Mouse (Mus musculus) mesoderm, embryonic 11.5 days (tissue): ENCODE data around the gene Map7d1.

Source experiments
- DNase-seq: peaks from one replicate; pipeline ENCODE4 v3.0.0-alpha.2; 2012; ENCODE audit warnings: low read depth, low spot score

Gene Map7d1

DNA sequence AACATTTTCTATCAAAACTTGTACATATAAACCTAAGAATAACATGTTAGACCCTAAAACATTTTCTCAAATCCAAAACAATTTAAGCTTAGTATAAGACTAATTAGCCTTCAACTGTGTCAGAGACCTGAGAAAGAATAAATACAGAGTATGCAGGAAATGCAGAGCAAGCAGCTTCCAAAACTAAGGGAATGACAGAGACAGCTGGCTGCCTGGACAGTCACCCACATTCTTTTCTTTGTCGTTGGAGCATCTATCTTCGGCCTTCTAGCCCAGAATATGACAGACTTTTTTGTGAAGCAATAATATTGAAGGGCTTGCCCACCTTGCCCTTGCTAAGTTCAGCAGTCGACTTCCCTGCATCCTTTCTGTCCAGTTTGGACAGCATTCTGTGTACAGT lies 13.1 kb upstream of the Map7d1 start:
- DNase-seq: no peak

DNA sequence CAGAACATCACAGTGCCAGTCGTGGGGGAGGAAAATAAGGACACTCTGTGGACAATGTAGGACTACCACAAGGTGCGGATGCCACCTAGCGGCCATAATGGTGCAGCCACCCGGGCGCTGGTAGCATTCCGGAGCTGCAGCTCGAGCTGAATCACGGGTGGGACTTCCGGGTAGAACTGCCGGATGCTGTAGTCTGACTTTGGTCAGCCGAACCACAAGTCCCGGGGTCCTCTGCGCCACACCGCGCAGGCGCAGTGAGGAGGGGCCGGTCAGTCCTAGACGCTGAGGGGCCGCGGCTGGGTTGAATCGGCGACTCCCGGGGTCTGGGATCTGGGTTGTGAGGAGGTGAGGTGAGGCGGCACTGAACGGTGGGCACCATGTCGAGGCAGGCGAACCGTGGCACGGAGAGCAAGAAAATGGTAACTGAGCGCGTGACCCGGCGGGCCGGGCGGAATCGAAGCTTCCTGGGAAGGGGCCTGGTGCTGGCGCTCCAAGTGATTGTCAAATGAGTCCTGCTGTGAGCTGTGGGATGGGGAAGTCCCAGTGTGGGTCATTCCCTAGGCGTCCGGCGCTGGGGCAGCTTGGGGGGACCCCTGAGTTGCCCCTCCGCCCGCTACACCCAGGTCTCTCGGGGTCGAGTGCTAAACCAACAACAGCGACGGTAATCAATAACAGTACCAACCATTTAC lies 6.1 kb upstream of the Map7d1 start, which contains the start of gene Trappc3:
TSS of gene Trappc3 (plus strand) at position 207 of the 689 bp plus-strand sequence.
- peak; percentile 99 for DNase-seq

DNA sequence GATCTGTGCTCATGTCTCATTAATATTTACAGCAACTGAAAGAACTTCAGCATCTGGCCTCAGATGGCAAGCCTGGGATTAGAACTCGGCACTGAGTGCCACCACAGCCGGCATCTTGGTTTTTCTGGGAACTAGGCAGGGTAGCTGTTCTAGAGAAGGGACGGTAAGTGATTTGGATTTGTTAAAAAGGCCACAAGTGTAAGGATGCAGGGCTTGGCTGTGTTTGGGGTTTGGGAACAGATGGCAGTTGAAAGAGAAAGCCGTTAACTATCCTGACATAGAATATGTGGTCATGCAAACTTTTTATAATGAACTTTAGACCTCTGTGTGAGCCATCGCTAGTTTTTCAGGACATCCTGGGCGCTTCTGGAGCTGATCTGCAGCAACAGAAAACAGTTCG lies 5.5 kb upstream of the Map7d1 start:
- DNase-seq: no peak

DNA sequence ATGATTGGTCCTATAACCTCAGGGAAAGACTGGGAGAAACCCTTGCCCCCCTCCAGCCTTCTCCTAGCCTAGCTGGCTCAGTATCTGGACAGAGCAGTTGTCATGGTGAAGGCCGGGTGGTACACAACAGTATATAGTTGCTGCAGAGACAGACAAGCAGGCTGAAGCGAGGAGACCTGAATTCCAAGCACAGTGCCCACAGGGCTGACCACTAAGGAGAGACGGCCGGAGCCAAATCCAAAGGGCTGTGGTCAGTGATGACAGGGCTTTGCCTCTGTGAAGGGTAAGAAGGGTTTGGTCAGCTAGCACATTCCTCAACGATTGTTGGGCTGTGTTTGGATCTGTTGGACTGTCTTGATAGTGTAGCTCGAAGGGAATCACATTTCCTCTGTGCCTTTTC lies 5.1 kb upstream of the Map7d1 start:
- DNase-seq: peak; percentile 18

DNA sequence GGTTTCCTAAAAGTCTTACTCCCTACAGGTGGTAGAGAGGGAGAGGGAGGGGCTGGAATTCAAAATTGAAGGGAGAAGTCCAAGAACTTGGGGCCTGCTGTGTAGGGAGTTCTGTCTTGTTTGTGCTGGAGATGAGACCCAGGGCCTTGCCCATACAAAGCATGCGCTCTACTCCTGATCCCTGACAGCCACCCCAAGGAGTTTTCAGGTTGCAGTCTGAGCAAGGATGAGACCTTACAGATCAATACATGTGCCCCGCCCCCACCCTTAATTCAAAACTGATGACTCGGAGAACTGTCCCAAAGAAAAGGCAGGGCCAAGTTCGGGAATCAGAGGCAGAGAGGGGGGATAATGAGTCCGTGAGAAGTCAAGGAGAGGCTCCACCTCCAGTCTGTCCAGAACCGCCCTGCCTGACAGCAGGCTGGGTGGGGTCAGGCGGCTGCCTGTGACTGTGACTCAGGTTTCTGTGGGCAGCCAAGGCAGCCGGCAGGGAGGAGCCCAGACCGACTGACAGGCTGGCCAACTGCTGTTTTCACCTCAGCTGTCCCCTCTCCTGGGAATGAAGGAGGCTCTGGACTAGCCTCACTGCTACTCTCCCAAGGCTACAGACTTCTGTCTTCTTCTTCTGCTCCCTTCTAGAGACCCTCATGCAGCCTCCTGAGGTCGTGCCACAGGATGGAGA lies 4.5 kb upstream of the Map7d1 start:
- peak; percentile 74 for DNase-seq

DNA sequence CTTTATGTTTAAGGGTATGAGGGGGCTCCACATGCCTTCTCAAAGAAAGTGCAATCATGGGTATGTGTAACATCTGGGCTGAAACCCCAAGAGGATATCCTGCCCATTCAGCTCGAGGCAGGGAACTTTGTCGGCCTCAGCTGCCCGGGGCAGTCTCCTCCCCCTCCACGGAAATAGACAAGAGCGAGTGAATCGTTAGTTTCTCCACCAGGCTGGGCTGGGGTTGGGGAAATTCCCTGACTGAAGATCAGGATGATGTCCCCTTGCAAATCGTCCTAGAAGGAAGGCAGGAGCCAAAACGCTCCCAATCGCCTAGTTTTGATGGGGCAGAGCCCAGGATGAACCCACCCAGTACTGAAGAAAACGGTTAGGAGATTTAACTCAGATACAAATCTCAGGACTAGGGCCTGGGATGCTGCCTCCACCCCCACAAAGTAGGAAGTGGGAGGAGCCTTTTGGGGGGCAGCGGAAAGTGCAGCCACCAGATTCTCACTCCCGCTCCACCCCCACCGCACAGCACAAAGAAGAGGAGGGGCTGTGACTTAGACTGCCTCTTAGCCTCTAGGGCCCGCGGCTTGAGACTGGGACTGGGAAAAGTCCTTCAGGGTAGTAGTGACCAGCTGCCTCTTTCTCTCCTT lies 3.5 kb upstream of the Map7d1 start:
- DNase-seq: peak; percentile 83

DNA sequence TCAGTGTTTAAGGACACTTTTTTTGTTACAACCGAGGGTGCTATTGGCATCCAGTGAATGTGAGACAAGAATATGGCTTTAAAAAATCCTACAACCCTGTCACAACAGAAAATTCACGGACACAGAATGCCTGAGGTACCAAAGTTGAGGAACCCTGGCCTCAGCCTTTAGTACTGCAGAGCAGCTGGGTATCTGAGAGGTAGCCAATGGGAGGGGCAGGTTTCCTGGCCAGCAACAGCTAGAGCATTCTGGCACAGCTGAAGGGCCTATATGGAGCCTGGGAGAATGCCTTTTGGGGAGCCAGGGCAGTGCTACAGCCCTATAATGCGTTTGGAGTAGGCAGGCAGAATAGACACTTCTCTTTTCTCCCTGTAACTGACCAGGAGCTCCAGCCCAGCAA lies 2.9 kb upstream of the Map7d1 start:
- DNase-seq: peak; percentile 28

DNA sequence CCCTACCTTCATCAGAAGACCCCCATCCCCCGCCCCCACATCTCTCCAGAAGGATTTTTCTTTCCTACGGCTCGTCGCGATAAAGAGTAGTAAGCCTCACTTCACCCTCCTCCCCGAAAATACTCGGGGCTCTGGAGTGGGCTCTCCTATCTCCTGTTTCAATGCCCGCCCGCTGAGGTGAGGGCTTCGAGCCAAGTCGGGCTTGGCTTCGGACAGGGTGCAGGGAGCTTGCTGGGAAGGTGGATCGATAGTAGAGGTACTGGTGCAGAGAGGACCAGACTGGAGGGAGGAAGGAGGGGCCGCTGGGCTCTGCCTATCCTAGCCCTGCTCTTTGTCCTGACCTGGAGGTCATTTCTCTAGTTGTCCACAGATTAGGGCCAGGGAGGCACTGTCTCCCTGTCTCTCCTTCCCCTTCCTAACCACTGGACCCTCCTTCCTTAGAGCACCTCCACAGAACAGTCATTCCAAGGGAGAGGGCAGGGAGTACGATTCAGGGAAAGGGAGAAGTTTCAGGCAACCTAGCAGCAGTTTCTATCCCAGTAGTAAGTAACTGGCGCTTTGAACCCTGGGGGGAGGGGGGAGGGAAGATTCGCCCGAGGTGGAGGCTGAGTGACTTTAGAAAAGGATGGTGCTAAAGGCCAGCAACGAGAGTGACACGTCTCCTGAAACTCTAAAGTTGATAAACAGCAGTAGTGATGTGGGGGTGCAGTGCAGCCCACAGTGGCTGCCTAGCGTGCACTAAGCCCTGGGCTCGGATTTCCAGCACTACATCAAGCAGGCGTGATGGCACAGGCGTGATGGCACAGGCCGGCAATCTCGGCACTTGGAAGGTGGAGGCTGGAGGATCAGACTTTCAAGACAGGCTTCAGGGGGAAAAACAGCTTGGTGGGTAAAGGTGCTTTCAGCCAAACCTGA lies 1.1 kb upstream of the Map7d1 start:
- DNase-seq: peak; percentile 59

DNA sequence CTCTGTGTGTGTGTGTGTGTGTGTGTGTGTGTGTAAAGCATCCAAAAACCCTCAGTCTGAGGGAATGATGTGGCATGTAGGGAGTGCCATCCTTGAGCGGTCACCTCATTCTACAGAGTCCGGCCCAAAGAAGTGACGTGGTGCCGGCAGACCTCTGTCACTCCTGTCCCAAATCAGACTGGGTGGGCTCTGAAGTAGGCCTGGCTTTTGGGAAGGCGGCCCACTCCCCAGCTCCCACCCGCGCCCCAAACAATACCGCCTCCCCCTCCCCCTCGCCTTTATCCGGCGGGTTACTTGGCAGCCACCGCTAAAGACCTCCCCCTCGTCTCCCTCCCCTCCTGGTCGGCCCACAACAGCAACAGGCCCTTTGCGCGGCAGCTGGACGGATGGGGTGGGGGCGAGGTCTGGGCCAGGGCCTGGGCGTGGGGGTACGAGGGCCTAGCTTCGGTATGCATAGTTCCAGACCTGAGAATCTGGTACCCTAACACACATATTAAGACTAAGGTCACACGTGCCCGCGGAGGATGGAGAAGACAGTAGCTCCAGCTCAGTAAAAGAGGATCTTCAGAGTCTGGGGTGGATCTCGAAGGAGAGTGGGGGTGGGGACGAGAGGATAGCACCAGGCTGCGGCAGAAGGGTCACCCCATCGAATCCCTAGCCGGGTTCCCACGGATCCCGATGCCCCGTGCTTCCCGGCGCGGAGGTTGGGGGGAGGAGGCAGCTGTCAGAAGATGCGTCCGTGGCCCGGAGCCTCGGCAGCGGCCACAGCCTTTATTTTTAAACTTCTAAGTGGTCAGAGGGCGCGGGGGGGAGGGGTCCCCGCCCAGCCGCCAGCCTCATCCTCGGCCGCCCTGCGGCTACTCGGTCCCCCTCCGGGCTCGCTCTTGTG lies 786 bp downstream of the Map7d1 start:
- peak; percentile 60 for DNase-seq

DNA sequence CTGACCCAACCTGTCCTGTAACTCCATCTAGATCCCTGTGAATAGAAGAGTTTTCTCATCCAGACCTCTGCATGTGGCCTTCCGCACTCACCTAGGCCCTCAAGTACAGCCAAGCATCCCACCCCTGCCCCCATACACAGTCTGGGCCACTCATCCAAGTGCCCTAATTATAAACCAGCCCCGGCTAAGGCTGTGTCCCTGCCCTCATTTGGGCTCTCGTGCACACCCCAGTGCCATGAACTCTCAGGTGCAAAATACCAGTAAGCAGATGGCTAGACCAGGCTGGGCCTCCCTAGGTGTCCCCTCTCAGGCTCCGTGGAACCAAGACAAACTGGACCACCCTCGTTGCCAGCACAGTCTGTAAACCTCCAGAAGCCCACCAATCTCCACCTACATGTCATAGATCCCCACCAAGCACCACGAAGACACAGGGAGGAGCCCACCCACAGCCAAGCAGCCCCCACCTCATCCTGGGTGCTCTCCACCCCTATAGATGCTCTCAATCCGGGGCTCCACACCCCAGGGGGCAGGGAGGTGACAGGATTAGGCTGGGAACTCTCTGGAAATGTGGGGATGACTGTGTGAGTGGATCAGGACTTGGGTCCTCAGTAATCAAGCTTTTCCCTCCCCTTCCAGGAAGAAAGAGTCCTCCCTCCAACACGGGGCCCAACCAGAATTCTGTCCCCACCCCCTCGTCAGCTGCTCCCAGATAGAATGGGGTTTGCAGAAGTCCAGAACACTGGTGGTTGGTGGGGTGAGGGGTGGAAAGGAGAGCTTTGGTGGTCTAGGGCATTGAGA lies 1.6 kb downstream of the Map7d1 start:
- DNase-seq: peak; percentile 21

DNA sequence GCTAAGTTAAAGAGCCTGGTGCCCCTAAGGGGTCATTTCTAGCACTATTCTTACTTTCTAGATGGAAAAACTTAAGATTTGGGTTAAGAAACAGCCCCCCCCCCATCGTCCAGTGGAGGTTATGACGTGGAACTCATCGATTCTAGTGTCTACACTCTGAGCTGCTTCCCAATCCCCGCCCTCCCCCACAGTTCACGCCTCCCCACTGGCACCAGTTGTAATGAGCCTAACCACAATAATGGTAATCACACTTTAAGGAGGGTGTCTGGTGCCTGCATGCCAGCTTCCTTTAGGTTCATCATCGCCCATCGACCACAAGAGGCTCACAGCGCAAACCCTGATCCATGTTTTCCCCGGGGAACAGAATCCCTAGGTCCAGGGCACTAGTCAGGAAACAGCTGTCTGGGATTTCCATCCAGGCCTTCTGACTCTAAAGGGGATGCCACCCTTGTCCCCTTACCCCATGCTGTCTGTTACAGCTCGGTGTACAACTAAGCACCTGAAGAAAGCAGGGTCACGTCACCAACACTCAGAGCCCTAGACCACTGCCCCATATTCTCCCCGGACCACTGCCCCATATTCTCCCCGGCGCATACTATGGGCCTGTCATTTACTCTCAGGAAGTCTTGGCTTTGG lies 2.4 kb downstream of the Map7d1 start:
- no peak for DNase-seq

DNA sequence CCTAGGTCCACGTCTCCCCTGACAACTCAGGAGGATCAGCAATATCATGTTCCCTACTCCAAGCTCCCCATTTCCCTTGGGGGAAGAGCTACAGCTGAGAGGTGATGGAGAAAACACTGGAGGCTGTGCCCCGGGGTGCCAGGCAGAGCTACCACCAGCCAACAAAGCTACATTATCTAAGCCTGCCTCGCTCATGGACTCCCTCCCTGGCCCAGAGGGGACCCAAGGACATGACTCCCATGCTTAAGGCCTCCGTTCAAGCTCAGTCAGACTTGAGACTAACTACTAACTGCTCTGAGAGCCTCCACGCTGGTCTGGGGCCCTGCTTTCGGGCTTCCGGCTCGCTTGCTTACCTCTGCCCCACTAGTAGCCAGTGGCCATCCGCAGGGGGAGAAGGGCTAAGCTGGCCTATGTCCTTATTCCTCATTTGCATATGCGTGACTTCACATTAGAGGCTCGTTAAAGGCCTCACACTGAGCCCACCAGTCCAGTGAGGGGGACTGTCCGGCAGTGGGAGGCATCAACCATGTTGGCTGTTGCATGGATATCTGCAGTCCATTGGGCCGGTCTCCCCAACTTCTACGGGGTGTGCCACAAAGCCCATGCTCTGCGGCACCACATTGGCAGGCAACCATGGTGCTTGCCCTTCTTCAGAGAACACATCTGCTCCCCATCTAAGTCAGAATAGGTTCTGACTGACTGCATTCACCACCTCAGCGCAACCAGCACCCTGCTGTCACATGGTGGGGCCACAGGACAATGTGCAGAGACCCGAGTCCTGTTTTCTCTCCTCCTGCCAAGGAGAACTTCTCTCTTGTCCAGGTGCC lies 3.5 kb downstream of the Map7d1 start:
- no peak for DNase-seq

DNA sequence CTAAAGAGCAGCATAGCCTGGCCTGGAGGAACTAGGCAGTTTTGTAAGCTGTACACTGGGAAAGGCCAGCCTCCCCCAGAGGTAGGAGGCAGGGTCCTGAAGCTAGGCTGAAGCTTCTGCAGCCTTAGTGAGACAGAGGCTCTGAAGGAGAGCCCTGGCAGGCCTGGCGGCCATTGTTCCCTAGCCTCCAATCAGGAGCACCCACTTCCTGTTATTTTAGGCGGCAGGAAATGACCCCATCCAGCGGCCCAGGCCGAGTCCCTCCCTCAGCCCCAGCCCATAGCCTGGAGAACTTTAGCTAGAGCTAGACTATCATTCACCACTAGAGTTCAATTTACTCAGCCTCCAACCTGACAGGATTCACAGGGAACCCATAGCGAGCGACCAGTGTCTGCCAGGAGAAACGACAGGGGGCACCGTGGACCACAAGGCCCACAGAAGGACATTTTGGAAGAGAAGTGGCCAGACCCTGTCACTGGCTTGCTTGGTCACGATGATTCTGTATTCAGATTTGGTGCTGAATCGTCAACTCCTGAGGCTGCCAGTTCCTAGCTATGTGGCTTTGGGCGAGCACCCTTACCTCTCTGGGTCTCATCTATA lies 4.4 kb downstream of the Map7d1 start:
- DNase-seq: no peak

DNA sequence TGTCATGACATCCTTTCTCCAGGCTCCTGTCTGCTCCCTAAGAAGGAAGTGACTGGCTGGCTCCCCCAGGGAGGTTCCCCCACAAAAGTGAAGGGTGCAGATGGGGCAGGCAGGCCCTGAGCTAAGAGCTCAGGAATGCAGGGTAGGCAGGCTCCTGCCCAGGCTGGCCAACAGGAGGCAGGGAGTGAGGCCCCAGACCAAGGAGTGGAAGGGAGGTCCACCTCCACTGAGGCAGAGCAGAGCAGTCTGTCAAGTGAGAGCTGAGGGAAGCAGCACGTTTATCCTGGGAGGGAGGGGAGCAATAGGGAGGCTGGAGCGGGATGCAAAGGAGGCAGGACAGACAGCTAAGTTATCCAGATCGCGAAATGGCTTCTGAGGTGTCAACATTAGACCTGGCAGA lies 5.5 kb downstream of the Map7d1 start:
- no peak for DNase-seq

DNA sequence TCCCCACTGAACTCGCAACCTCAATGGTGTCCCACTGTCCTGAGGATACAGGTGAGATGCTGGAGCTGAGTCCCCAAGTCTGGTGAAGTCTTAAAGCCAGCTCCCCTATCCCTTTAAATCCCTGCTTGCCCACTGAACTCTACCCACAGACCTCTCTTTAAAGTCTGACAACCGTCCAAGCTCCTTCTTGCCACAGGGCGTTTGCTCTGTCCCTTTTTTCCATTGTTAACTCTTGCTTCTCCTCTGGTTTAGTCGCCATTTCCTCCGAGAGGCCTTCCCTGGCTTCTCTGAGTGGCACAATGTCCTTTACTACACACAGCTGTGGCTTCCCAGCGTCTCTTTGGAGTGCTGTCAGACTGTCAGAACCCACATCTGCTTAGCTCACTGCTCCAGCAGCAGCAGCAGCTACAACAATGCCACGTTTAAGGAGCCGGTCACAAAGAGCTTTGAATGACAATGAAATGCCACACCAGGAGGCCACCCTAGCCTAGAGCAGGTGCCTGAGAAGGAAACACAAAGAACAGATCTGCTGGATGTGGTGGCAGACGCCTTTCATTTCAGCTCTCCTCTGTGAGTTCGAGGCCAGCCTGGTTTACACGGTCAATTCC lies 7.8 kb downstream of the Map7d1 start:
- DNase-seq: peak; percentile 39

DNA sequence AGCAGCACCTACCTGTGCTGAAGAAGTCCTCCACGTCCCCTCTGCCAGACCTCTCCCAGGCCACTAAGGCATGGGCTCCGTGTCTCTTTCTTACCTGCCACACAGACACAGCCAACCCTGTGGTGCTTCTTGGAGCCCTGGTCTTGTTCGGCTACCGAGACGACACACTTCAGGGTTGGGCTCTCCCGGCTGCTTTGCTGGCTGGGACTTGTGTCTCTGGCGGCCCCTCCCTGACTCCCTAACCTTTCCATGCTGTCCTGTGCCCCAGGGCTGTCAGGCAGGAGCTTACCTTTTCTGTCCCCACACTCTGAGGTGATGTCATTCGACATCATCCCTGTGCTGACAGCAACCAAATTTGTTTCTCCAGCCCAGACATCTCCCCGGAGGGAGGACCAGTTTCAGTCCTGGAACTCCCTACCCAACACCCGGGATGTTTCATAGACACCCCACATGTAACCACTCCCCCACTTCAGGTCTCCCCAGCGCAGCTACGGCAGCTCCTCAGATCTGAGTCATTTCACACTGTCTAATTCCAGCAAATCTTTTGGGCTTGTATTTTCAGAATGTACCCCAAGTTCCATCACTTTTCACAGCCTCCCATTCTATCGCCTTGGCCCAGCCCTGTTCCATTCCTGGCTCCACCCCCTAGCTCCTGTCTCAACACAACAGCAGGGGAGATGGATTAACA lies 9.8 kb downstream of the Map7d1 start:
- no peak for DNase-seq

DNA sequence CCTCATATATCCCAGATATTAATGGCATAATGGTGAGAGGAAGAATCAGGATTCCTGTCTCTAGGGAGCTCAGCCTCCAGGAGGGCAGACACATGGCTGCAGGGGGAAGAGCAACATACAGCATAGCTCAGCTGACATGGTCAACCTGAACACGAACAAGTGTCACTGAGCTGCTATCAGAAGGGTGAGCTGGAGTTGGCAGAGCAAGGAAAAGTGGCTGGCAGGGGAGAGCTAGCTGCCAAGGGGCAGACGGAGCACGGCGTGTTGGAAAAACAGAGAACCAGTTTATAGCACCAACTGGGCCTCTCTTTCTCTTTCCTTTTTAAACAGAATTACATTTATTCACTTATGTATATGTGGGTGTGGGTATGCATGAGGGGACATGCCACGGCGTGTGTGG lies 13.6 kb downstream of the Map7d1 start:
- no peak for DNase-seq
